Mouse (Mus musculus): ENCODE results near the gene Gse1. TPM values are rescaled to one million over a fixed set of nuclear protein-coding genes. Genes with fewer than 3 reads are reported as not detected.

Gse1 gene
- total RNA-seq, 2 experiments from 2014 or later = 25.5 to 38.6 TPM

DNA sequence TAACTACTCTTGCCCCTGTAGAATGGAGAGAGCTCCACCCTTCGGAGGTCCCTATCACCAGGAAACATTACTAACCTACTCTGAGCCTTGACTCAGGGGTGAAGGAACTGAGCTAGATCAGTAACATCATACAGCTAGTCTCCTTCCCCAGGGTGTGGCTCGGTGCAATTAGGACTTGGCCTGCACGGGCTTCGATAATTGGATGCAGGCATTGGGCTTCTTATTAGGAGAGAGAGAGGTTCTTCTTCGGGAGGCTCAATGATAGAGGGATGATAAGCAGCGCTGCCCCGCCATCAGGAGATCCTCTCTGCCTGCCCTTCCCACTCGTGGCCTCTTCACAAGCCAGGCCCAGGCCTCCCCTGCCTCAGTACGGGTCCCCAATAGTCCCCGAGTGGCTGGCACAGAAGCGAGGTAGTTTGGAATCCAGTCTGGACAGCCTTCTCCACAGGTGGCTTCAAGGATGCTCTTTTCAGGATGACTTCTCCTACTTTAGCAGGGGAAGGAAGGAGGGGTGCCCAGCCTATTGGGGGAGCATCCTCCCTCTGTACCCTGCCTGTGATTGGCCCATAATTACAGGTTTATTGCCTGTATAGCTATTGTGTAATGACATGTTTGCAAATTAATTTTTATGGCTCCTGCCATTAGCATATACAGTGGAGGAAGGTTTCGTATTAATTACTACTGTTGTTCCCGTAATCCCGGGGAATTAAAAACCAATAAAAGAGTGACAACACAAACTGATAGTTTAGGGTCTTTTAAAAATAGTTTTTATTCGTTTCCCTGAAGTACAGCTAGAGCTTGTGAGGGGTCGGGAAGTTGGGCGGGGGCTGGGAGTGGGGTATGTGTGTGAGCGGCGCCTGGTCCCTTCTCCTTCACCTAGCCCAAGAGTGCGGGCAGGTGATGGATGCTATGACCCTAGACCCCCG, 257.6 kb downstream of the Gse1 start:
- no peak for DNase-seq

- no peak for DNase-seq
These were observed 258.5 kb downstream of the Gse1 start for GRCm38 (mm10) chr8:120486477-120487376.

DNA sequence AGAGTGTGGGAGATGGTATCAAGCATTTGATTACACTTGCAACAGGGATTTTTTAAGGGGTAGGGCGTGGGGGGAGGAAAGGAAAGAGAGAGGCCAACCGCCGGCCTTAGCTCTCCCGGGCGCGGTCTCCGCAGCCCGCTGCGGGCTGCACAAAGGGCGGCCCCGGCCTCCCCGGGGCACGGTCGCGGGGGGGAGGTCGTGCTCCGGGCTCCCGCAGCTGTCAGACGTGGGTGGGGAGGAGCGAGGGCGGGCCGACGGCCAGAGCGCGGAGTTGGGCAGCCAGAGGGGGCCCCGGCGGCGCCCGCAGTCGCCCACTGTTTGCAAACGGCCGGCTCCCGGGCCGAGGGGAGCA, 259.1 kb downstream of the Gse1 start:
- DNase-seq = no peak

DNA sequence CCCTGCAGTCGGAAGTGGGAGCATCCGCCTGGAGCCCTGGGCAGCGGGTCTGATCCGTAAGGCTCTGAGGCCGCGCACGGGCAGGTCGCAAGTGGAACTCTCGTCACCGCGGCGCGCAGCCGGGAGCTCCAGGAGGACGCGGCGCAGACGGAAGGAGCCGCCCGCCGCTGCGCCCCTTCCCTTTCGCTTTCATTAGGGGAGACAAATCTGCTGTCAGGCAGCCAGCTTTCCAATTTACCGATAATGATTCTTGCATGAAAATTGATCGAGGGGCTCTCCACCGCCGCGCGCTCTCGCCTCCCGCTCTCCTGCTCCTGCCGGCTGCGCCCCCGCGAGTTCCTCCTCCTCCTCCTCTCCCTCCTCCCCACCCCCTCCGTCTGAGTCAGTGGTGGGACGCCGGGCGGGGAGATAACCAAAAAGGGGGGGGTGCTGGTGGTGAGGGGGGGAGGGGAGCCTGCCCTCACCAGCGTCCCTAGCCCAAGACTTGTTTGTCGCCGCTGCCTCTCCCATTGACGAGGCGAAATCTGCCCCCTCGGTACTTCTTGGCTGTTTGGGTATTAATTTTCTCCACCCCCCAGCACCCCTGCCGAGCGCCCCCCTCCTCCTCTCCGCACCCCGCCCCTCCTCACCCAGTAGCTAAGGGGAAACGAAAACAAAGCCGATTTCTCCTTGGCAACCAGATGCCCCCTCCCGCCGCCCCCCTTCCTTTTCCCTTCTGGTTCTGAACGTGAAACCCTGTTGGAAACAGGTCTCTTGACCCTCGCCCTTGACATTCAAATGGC, 259.7 kb downstream of the Gse1 start:
- DNase-seq = peak; percentile 63

DNA sequence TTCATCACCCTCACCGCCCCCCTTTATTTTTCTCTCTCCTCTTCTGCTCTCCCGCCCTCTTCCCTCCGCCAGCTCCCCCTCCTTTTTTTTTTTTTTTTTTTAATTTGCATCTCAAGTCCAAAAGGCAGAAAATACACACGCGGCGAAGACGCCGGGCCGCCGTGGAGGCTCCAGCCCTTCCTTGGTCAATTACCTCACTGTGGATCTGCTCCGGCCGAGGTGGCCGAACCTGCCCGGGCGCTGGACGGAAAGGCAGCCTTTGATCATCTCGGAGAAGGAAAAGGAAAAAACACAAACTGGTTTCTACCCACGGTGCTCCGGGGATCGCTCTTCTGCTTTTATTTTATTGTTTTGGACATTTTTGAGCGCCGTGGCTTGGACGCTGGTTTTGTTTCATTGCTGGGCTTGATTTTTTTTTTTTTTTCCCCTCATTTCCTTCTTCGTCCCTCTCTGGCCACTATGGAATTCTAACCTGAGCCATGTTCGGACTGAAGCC, 260.4 kb downstream of the Gse1 start:
- DNase-seq = no peak

- peak; percentile 45 for DNase-seq
These were observed 261.0 kb downstream of the Gse1 start for GRCm38 (mm10) chr8:120489142-120489754.

- no peak for DNase-seq
These were observed 261.6 kb downstream of the Gse1 start for GRCm38 (mm10) chr8:120489771-120490281.

- DNase-seq = no peak
These were observed 262.3 kb downstream of the Gse1 start for GRCm38 (mm10) chr8:120490354-120491141.

- no peak for DNase-seq
These were observed 263.0 kb downstream of the Gse1 start for GRCm38 (mm10) chr8:120491166-120491793.

DNA sequence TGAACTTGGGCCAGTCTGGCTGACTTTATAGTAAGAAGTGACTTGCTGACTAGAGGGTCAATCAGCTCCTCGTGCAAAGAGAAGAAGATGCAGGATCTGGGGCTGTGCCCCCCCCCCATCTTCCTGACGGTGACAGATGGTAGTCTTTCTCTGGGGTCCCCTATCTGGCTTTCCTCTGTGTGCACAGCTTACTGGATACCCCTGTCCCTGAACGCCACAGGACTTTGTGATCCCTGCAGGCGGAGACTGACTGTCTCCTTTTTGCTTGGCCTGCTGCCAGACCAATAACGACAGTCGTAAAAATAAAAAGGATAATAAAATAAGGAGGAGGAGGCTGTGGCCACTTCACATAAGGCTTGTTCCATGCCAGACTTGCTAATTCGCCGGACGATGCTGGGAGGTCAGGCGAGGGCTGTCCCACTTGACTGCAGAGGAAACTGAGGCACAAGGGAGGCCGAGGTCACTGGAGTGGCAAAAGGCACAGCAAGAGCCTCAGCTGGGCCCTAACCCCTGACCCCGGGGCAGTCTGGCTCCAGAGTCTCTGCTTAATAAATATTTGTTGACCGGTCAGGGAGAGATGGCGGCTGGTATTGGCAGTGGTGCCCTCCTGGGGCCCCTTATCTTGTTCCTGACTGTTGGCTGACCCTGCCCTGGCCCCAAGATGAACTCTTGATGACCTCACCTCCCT, 264.1 kb downstream of the Gse1 start:
- DNase-seq = no peak

DNA sequence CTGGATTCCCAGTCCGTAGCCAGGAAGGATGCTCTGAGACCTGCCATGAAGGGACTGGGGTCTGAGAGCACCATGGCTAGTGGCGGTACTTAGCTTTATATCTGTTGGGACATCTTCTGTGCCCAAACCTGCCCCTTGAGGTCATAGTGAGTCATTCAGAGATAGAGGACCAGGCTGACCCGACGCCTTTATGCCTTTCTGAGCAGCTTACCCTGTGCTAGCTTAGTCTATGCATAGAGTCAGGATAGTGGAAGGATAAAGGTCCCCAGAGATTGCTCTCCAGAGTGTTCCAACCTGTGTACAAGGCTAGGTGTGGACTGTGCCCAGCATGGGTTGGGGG, 264.6 kb downstream of the Gse1 start:
- no peak for DNase-seq

DNA sequence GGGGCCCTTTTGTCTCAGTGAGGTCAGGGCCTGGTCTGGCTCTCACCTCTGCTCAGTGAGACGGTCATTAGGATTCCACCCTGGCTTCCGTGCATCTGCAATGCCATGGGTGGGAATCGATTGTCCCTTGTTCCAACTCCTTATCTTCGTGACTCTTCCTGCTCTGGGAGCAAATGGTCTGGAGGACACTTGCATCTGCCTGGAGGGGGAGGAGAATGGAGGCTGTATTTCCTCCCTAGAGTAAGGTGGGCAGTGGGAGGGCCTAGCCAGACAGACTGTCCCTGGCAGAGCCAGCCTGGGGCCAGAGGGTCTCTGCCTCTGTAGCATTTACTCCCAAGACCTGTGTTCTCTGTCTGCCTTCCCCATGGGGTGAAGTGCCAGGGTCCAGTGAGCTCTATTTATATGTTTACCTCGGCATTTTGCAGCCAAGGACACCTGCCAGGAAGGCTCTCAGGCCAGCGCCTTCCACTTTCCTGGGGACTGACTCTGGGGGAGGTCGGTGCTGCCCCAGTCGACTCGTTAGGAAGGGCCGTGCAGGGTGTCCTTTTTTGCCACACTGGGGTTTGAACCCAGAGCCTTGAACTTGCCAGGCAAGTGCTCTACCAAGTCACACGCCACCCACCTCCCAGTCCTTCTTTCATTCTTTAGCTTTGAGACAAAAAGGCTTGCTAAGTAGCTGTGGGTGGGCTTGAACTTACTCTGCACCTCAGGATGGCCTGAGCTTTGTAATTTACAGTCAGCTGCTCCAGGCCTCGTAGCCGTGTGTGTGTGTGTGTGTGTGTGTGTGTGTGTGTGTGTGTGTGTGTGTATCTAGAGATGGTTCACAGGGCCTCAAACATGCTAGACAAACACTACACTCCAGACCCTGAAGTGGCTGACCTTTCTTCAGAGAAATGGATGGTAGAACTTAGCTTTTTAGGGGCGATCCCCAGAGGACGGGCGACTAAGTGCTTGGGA, 265.5 kb downstream of the Gse1 start:
- no peak for DNase-seq

- peak; percentile 87 for DNase-seq
These were observed 266.6 kb downstream of the Gse1 start for GRCm38 (mm10) chr8:120494903-120495302.

- no peak for DNase-seq
These were observed 267.2 kb downstream of the Gse1 start for GRCm38 (mm10) chr8:120495461-120495860.

- DNase-seq = no peak
These were observed 268.2 kb downstream of the Gse1 start for GRCm38 (mm10) chr8:120496478-120496877.

GRCm38 (mm10) chr8:120497503-120497946, 269.3 kb downstream of the Gse1 start:
- no peak for DNase-seq

GRCm38 (mm10) chr8:120498349-120498831, 270.1 kb downstream of the Gse1 start:
- no peak for DNase-seq
